Mouse (Mus musculus): ENCODE measurements around the gene Hist1h4k. TPM values are rescaled to one million over a fixed set of nuclear protein-coding genes. Genes with fewer than 3 reads are reported as not detected.

Hist1h4k gene
- total RNA-seq, 4 experiments from 2014 or later: 26.9 to 29.6 (median 28.6) TPM

GRCm38 (mm10) chr13:21718381-21719080 lies 31.8 kb downstream of the Hist1h4k start:
- DNase-seq (ENCODE audit: low spot score): no peak

GRCm38 (mm10) chr13:21717397-21718357 lies 32.6 kb downstream of the Hist1h4k start, which contains the start of gene Hist1h3h:
Hist1h3h (plus strand) TSS chr13:21717659.
- peak; percentile 85 for DNase-seq (ENCODE audit: low spot score)

- DNase-seq (ENCODE audit: low spot score): peak; percentile 15
These were observed 33.5 kb downstream of the Hist1h4k start for GRCm38 (mm10) chr13:21716540-21717391.

GRCm38 (mm10) chr13:21715864-21716539 lies 34.3 kb downstream of the Hist1h4k start, which contains the start of the genes Hist1h2bl and Hist1h2ai:
Hist1h2bl (minus strand) TSS chr13:21716143.
Hist1h2ai (plus strand) TSS chr13:21716422.
- peak; percentile 90 for DNase-seq (ENCODE audit: low spot score)

- DNase-seq (ENCODE audit: low spot score): no peak
These were observed 35.0 kb downstream of the Hist1h4k start for GRCm38 (mm10) chr13:21715131-21715863.

GRCm38 (mm10) chr13:21714725-21715124 lies 35.6 kb downstream of the Hist1h4k start:
- DNase-seq (ENCODE audit: low spot score): peak; percentile 65

GRCm38 (mm10) chr13:21711698-21712097 lies 38.6 kb downstream of the Hist1h4k start:
- no peak for DNase-seq (ENCODE audit: low spot score)

- DNase-seq (ENCODE audit: low spot score): peak; percentile 86
These were observed 39.3 kb downstream of the Hist1h4k start for GRCm38 (mm10) chr13:21710821-21711525.

GRCm38 (mm10) chr13:21710031-21710711 lies 40.1 kb downstream of the Hist1h4k start:
- peak; percentile 91 for DNase-seq (ENCODE audit: low spot score)

GRCm38 (mm10) chr13:21706669-21707068 lies 43.6 kb downstream of the Hist1h4k start:
- DNase-seq (ENCODE audit: low spot score): no peak

Small RNA genes lying within 50 kb of the gene (microRNA-seq; reads per million reads assigned to microRNA genes)
- gene Gm44346: not detected
- gene Gm44357: not detected
- not detected for gene Gm44367
- not detected for gene Gm44454

Other genes starting within 250 kb of the Hist1h4k start
- gene Gm11273, start 249.1 kb downstream of the Hist1h4k start, total RNA-seq (2022): 100 to 1,000 TPM; 207 to 244 (median 213) TPM
- gene Zkscan8, start 219.4 kb downstream of the Hist1h4k start, total RNA-seq (2022): 10 to 100 TPM; 10.5 to 13.0 (median 10.8) TPM
- gene Olfr1366, start 207.7 kb downstream of the Hist1h4k start, total RNA-seq (2022): not detected
- gene Olfr1535, start 190.6 kb downstream of the Hist1h4k start, total RNA-seq (2022): not detected
- gene Olfr1364, start 168.7 kb downstream of the Hist1h4k start, total RNA-seq (2022): not detected
- gene Olfr1362, start 136.5 kb downstream of the Hist1h4k start, total RNA-seq (2022): not detected
- not detected for gene Olfr11, start 108.0 kb downstream of the Hist1h4k start, total RNA-seq (2022)
- not detected for gene Olfr1361, start 87.1 kb downstream of the Hist1h4k start, total RNA-seq (2022)
- not detected for gene Olfr1360, start 73.1 kb downstream of the Hist1h4k start, total RNA-seq (2022)
- gene Olfr1359, start 52.4 kb downstream of the Hist1h4k start, total RNA-seq (2022): not detected
- gene Hist1h2bl, start 34.4 kb downstream of the Hist1h4k start, total RNA-seq (2022): 10 to 100 TPM in 1 of 4 experiments, 1 to 10 TPM in 3; 5.4 to 11.8 (median 8.0) TPM
- 10 to 100 TPM in 2 of 4 experiments, 1 to 10 TPM in 1, not detected in 1; 1.1 to 17.1 (median 12.1) TPM for gene Hist1h2ai, start 34.1 kb downstream of the Hist1h4k start, total RNA-seq (2022)
- 10 to 100 TPM in 2 of 4 experiments, 1 to 10 TPM in 2; 5.0 to 19.2 (median 10.1) TPM for gene Hist1h3h, start 32.8 kb downstream of the Hist1h4k start, total RNA-seq (2022)
- 1 to 10 TPM in 2 of 4 experiments, under 1 TPM in 1, not detected in 1; 0.94 to 3.0 (median 1.8) TPM for gene Hist1h2bm, start 28.5 kb downstream of the Hist1h4k start, total RNA-seq (2022)
- 1 to 10 TPM; 1.4 to 4.4 (median 4.0) TPM for gene Hist1h4j, start 15.4 kb downstream of the Hist1h4k start, total RNA-seq (2022)
- 1 to 10 TPM in 3 of 4 experiments, not detected in 1; 1.5 to 4.4 (median 2.0) TPM for gene Hist1h2ak, start 3.3 kb upstream of the Hist1h4k start, total RNA-seq (2022)
- 1 to 10 TPM; 2.0 to 7.1 (median 4.3) TPM for gene Hist1h2bn, start 3.6 kb upstream of the Hist1h4k start, total RNA-seq (2022)
- 1 to 10 TPM in 3 of 4 experiments, under 1 TPM in 1; 0.62 to 4.7 (median 2.5) TPM for gene Hist1h1b, start 30.1 kb upstream of the Hist1h4k start, total RNA-seq (2022)
- gene Hist1h3i, start 32.9 kb upstream of the Hist1h4k start, total RNA-seq (2022): 10 to 100 TPM in 1 of 4 experiments, 1 to 10 TPM in 3; 6.6 to 10.5 (median 8.8) TPM
- 1 to 10 TPM in 1 of 4 experiments, not detected in 3; 1.1 TPM for gene Hist1h2an, start 36.7 kb upstream of the Hist1h4k start, total RNA-seq (2022)
- 1 to 10 TPM in 3 of 4 experiments, under 1 TPM in 1; 0.81 to 6.2 (median 1.3) TPM for gene Hist1h2bp, start 37.0 kb upstream of the Hist1h4k start, total RNA-seq (2022)
- gene Hist1h2bq, start 59.7 kb upstream of the Hist1h4k start, total RNA-seq (2022): 10 to 100 TPM; 25.7 to 37.7 (median 29.1) TPM
- gene Hist1h2ao, start 60.0 kb upstream of the Hist1h4k start, total RNA-seq (2022): 10 to 100 TPM in 1 of 4 experiments, not detected in 3; 16.3 TPM
- 10 to 100 TPM; 22.8 to 37.8 (median 29.3) TPM for gene Hist1h4m, start 61.2 kb upstream of the Hist1h4k start, total RNA-seq (2022)
- gene Hist1h4n, start 81.7 kb upstream of the Hist1h4k start, total RNA-seq (2022): 10 to 100 TPM in 3 of 4 experiments, 1 to 10 TPM in 1; 6.1 to 17.9 (median 14.8) TPM
- gene Hist1h2ap, start 83.0 kb upstream of the Hist1h4k start, total RNA-seq (2022): 10 to 100 TPM in 1 of 4 experiments, 1 to 10 TPM in 2, not detected in 1; 3.1 to 13.1 (median 4.1) TPM
- 10 to 100 TPM; 25.5 to 37.9 (median 28.9) TPM for gene Hist1h2br, start 83.2 kb upstream of the Hist1h4k start, total RNA-seq (2022)
- 1 to 10 TPM in 1 of 4 experiments, under 1 TPM in 3; 0.46 to 1.0 (median 0.83) TPM for gene Zfp184, start 194.6 kb upstream of the Hist1h4k start, total RNA-seq (2022)
- not detected for gene Pom121l2, start 230.7 kb upstream of the Hist1h4k start, total RNA-seq (2022)

Measured in heart, adult 8-10 months (tissue).